Mouse (Mus musculus): ENCODE data around the gene Nid1. TPM values are rescaled to one million over a fixed set of nuclear protein-coding genes. Genes with fewer than 3 reads are reported as not detected.
A peak's percentile ranks its signal among the peaks of the same experiment; 100 is the strongest.
"Not testable (repeated sequence)": the region's sequence is repeated elsewhere in the genome, so short reads cannot be mapped to it uniquely, and the experiment has no call there.

Nid1 gene
- total and polyA plus RNA-seq, 2 experiments from 2014 or later: 21.6 to 53.5 TPM

GRCm38 (mm10) chr13:13414206-13414605 is 23.1 kb upstream of the Nid1 start:
- H3K4me1 ChIP-seq (ENCODE audit: insufficient read depth): no peaks in the 10 kb centered on the region
- WGBS: 75% methylated on average over 3 of the region's 3 CpGs
- no peak for ATAC-seq

GRCm38 (mm10) chr13:13415120-13416006 is 22.0 kb upstream of the Nid1 start:
- H3K27me3 ChIP-seq (ENCODE audit: insufficient read depth, low read length); H3K4me1 ChIP-seq (ENCODE audit: insufficient read depth); H3K4me3 ChIP-seq (ENCODE audit: low read depth, low read length); H3K9ac ChIP-seq; H3K27ac ChIP-seq (ENCODE audit: low read depth, low read length); H3K9me3 ChIP-seq (ENCODE audit: low read length); H3K36me3 ChIP-seq (ENCODE audit: insufficient read depth): not testable (repeated sequence)
- DNase-seq (peak; percentile 74), ATAC-seq (peak; percentile 76)
- peak; percentile 56 for TF ChIP-seq CTCF (IDR thresholded peaks at IDR 0.05; ENCODE audit: low read depth)
- 36% methylated on average over 23 of the region's 23 CpGs for WGBS
- peak overlapping the region; percentile 10; the same call in 1 of the 2 replicates for H3K4me2 ChIP-seq (ENCODE audit: low read depth)

More at GRCm38 (mm10) chr13:13414206-13414605, 23.1 kb upstream of the Nid1 start:
- H3K9me3 ChIP-seq (ENCODE audit: low read length): no peaks in the 10 kb centered on the region
- no peak overlapping the region for H3K4me2 ChIP-seq (ENCODE audit: low read depth)
- no peaks in the 10 kb centered on the region for H3K36me3 ChIP-seq (ENCODE audit: insufficient read depth)
- no peak overlapping the region for H3K9ac ChIP-seq
- no peak overlapping the region for H3K4me3 ChIP-seq (ENCODE audit: low read depth, low read length)
- no peak for DNase-seq
- H3K27me3 ChIP-seq (ENCODE audit: insufficient read depth, low read length): no peaks in the 10 kb centered on the region
- TF ChIP-seq CTCF (IDR thresholded peaks at IDR 0.05; ENCODE audit: low read depth): no peak
- no peak overlapping the region for H3K27ac ChIP-seq (ENCODE audit: low read depth, low read length)

- not testable (repeated sequence) for H3K4me2 ChIP-seq (ENCODE audit: low read depth); H3K27ac ChIP-seq (ENCODE audit: low read depth, low read length); H3K4me3 ChIP-seq (ENCODE audit: low read depth, low read length); H3K27me3 ChIP-seq (ENCODE audit: insufficient read depth, low read length); H3K36me3 ChIP-seq (ENCODE audit: insufficient read depth); H3K4me1 ChIP-seq (ENCODE audit: insufficient read depth); DNase-seq; H3K9ac ChIP-seq; H3K9me3 ChIP-seq (ENCODE audit: low read length)
- 86% methylated on average over 2 of the region's 4 CpGs for WGBS
- 0 out of 2 replicates have a peak, but pooled peaks have one; percentile 18 for ATAC-seq
These were observed 21.4 kb upstream of the Nid1 start for GRCm38 (mm10) chr13:13416007-13416337.

- not testable (repeated sequence) for DNase-seq; H3K27ac ChIP-seq (ENCODE audit: low read depth, low read length); H3K36me3 ChIP-seq (ENCODE audit: insufficient read depth); H3K4me3 ChIP-seq (ENCODE audit: low read depth, low read length); H3K4me1 ChIP-seq (ENCODE audit: insufficient read depth); ATAC-seq; H3K9ac ChIP-seq; H3K9me3 ChIP-seq (ENCODE audit: low read length); H3K4me2 ChIP-seq (ENCODE audit: low read depth); H3K27me3 ChIP-seq (ENCODE audit: insufficient read depth, low read length)
- TF ChIP-seq CTCF (IDR thresholded peaks at IDR 0.05; ENCODE audit: low read depth): 0 out of 2 replicates have a peak, but pooled peaks have one; percentile 8
- 95% methylated on average over 6 of the region's 12 CpGs for WGBS
These were observed 18.5 kb upstream of the Nid1 start for GRCm38 (mm10) chr13:13418859-13419258.

- ATAC-seq; H3K9me3 ChIP-seq (ENCODE audit: low read length); H3K27me3 ChIP-seq (ENCODE audit: insufficient read depth, low read length); H3K36me3 ChIP-seq (ENCODE audit: insufficient read depth); H3K4me3 ChIP-seq (ENCODE audit: low read depth, low read length); H3K4me2 ChIP-seq (ENCODE audit: low read depth); DNase-seq; H3K9ac ChIP-seq; H3K4me1 ChIP-seq (ENCODE audit: insufficient read depth); H3K27ac ChIP-seq (ENCODE audit: low read depth, low read length): not testable (repeated sequence)
- WGBS: 72% methylated on average over 2 of the region's 5 CpGs
These were observed 14.1 kb upstream of the Nid1 start for GRCm38 (mm10) chr13:13423301-13423700.

- DNase-seq; H3K9ac ChIP-seq; H3K4me1 ChIP-seq (ENCODE audit: insufficient read depth); H3K36me3 ChIP-seq (ENCODE audit: insufficient read depth); ATAC-seq; H3K27me3 ChIP-seq (ENCODE audit: insufficient read depth, low read length); H3K9me3 ChIP-seq (ENCODE audit: low read length); H3K27ac ChIP-seq (ENCODE audit: low read depth, low read length); H3K4me2 ChIP-seq (ENCODE audit: low read depth); H3K4me3 ChIP-seq (ENCODE audit: low read depth, low read length): not testable (repeated sequence)
- 87% methylated on average over 4 of the region's 7 CpGs for WGBS
These were observed 1.2 kb upstream of the Nid1 start for GRCm38 (mm10) chr13:13436161-13436560.

GRCm38 (mm10) chr13:13438112-13438953 is 982 bp downstream of the Nid1 start:
- ATAC-seq: peak; percentile 36; the same call in 1 of the 2 replicates
- H3K9ac ChIP-seq; H3K4me2 ChIP-seq (ENCODE audit: low read depth); H3K27ac ChIP-seq (ENCODE audit: low read depth, low read length); H3K36me3 ChIP-seq (ENCODE audit: insufficient read depth); H3K4me1 ChIP-seq (ENCODE audit: insufficient read depth); H3K4me3 ChIP-seq (ENCODE audit: low read depth, low read length); DNase-seq; H3K27me3 ChIP-seq (ENCODE audit: insufficient read depth, low read length); H3K9me3 ChIP-seq (ENCODE audit: low read length): not testable (repeated sequence)
- 4% methylated on average over 16 of the region's 28 CpGs for WGBS

- 88% methylated on average over 5 of the region's 5 CpGs for WGBS
- H3K4me2 ChIP-seq (ENCODE audit: low read depth); H3K9ac ChIP-seq; H3K27ac ChIP-seq (ENCODE audit: low read depth, low read length); H3K36me3 ChIP-seq (ENCODE audit: insufficient read depth); H3K4me1 ChIP-seq (ENCODE audit: insufficient read depth); ATAC-seq; H3K9me3 ChIP-seq (ENCODE audit: low read length); H3K27me3 ChIP-seq (ENCODE audit: insufficient read depth, low read length); H3K4me3 ChIP-seq (ENCODE audit: low read depth, low read length); DNase-seq: not testable (repeated sequence)
These were observed 8.2 kb downstream of the Nid1 start for GRCm38 (mm10) chr13:13445601-13446000.

GRCm38 (mm10) chr13:13446711-13447443 is 9.5 kb downstream of the Nid1 start:
- DNase-seq; ATAC-seq; H3K27ac ChIP-seq (ENCODE audit: low read depth, low read length); H3K4me1 ChIP-seq (ENCODE audit: insufficient read depth); H3K4me3 ChIP-seq (ENCODE audit: low read depth, low read length); H3K27me3 ChIP-seq (ENCODE audit: insufficient read depth, low read length); H3K4me2 ChIP-seq (ENCODE audit: low read depth); H3K9me3 ChIP-seq (ENCODE audit: low read length); H3K36me3 ChIP-seq (ENCODE audit: insufficient read depth); H3K9ac ChIP-seq: not testable (repeated sequence)
- WGBS: 67% methylated on average over 4 of the region's 4 CpGs

Data from forebrain, postnatal 0 days (tissue).